In genomic region chrX:134641000-134641760, GRCm38 (mm10) we compare ENCODE assay signal across 16 mouse cellular contexts. TPM values are rescaled to one million over a fixed set of nuclear protein-coding genes. Genes with fewer than 3 reads are reported as not detected.
DNase-seq lines count a peak whose midpoint lies in the region; ATAC-seq and TF ChIP-seq lines count a peak whose summit lies in the region.
"Had no signal": no experiment of that assay in that cellular context is flagged by ENCODE, and none has a peak within 500 bp of the region (broad histone marks: within the 10 kb centered on the region; RNA-seq: fewer than 3 reads in every experiment).

No protein-coding gene starts in this region.

- TF ChIP-seq EP300 in liver, postnatal 0 days (IDR thresholded peaks at IDR 0.05; ENCODE audit: low read depth): 0 out of 2 replicates have a peak, but pooled peaks have one; percentile 32

- no peaks in the 10 kb centered on the region for H3K9me3 ChIP-seq in liver, postnatal 0 days (ENCODE audit: low read length)
- no peaks in the 10 kb centered on the region for H3K9me3 ChIP-seq in liver, embryonic 11.5 days (ENCODE audit: control insufficient read depth, low read length)
- no peaks in the 10 kb centered on the region for H3K9me3 ChIP-seq in forebrain, postnatal 0 days (ENCODE audit: low read length)
- no peaks in the 10 kb centered on the region for H3K9me3 ChIP-seq in midbrain, embryonic 14.5 days (ENCODE audit: control insufficient read depth, low read length)
- H3K9me3 ChIP-seq: forebrain, embryonic 15.5 days; heart, embryonic 10.5 days; liver, embryonic 13.5 days; midbrain, embryonic 10.5 days had no signal

- H3K27me3 ChIP-seq in liver, postnatal 0 days (ENCODE audit: insufficient read depth, low read length): no peaks in the 10 kb centered on the region
- no peaks in the 10 kb centered on the region for H3K27me3 ChIP-seq in liver, embryonic 11.5 days (replicated peaks; ENCODE audit: control insufficient read depth, insufficient read depth, low read length)
- no peaks in the 10 kb centered on the region for H3K27me3 ChIP-seq in forebrain, postnatal 0 days (ENCODE audit: insufficient read depth, low read length)
- no peaks in the 10 kb centered on the region for H3K27me3 ChIP-seq in midbrain, embryonic 14.5 days (ENCODE audit: control insufficient read depth, insufficient read depth, low read length)
- H3K27me3 ChIP-seq: forebrain, embryonic 15.5 days; liver, embryonic 13.5 days had no signal

- ATAC-seq in liver, postnatal 0 days: no peak
- no peak for ATAC-seq in liver, embryonic 11.5 days (replicated peaks; ENCODE audit: low FRiP score)
- peak; percentile 96 for ATAC-seq in activated CD4-positive, CD25-positive, alpha-beta regulatory T cell, adult 4 months
- no peak for ATAC-seq in forebrain, postnatal 0 days
- no peak for ATAC-seq in midbrain, embryonic 14.5 days (ENCODE audit: low FRiP score, low TSS enrichment)
- ATAC-seq: forebrain, embryonic 15.5 days; intestine, embryonic 16.5 days had no signal

- no peak overlapping the region for H3K9ac ChIP-seq in liver, postnatal 0 days (replicated peaks)
- H3K9ac ChIP-seq in liver, embryonic 11.5 days (ENCODE audit: low read depth, low read length): no peak overlapping the region
- no peak overlapping the region for H3K9ac ChIP-seq in forebrain, postnatal 0 days
- H3K9ac ChIP-seq in midbrain, embryonic 14.5 days (replicated peaks; ENCODE audit: low read length): no peak overlapping the region
- H3K9ac ChIP-seq: forebrain, embryonic 15.5 days; liver, embryonic 13.5 days had no signal

- no peak for TF ChIP-seq CTCF in liver, postnatal 0 days (IDR thresholded peaks at IDR 0.05; ENCODE audit: low read depth)
- no peak for TF ChIP-seq CTCF in forebrain, postnatal 0 days (IDR thresholded peaks at IDR 0.05; ENCODE audit: low read depth)

- no peak overlapping the region for H3K27ac ChIP-seq in liver, postnatal 0 days (ENCODE audit: low read depth)
- H3K27ac ChIP-seq in liver, embryonic 11.5 days (ENCODE audit: low read depth, low read length): no peak overlapping the region
- H3K27ac ChIP-seq in forebrain, postnatal 0 days (ENCODE audit: low read depth, low read length): no peak overlapping the region
- H3K27ac ChIP-seq in midbrain, embryonic 14.5 days (replicated peaks; ENCODE audit: low read depth, low read length): no peak overlapping the region
- H3K27ac ChIP-seq: forebrain, embryonic 15.5 days; heart, embryonic 10.5 days; liver, embryonic 13.5 days; midbrain, embryonic 10.5 days had no signal

- no peaks in the 10 kb centered on the region for H3K36me3 ChIP-seq in liver, postnatal 0 days (replicated peaks; ENCODE audit: insufficient read depth, low read length)
- H3K36me3 ChIP-seq in liver, embryonic 11.5 days (ENCODE audit: control insufficient read depth, insufficient read depth, low read length): no peaks in the 10 kb centered on the region
- H3K36me3 ChIP-seq in forebrain, postnatal 0 days (ENCODE audit: insufficient read depth): no peaks in the 10 kb centered on the region
- H3K36me3 ChIP-seq in midbrain, embryonic 14.5 days (ENCODE audit: control insufficient read depth, insufficient read depth, low read length): no peaks in the 10 kb centered on the region
- H3K36me3 ChIP-seq: forebrain, embryonic 15.5 days; heart, embryonic 10.5 days; liver, embryonic 13.5 days; midbrain, embryonic 10.5 days had no signal

- no peak overlapping the region for H3K4me3 ChIP-seq in liver, postnatal 0 days (ENCODE audit: low read depth, low read length)
- no peak overlapping the region for H3K4me3 ChIP-seq in liver, embryonic 11.5 days (ENCODE audit: low read depth, low read length)
- no peak overlapping the region for H3K4me3 ChIP-seq in forebrain, postnatal 0 days (ENCODE audit: low read depth, low read length)
- no peak overlapping the region for H3K4me3 ChIP-seq in midbrain, embryonic 14.5 days (replicated peaks; ENCODE audit: low read depth, low read length)
- H3K4me3 ChIP-seq: forebrain, embryonic 15.5 days; heart, embryonic 10.5 days; liver, embryonic 13.5 days; midbrain, embryonic 10.5 days; myocyte had no signal

- H3K4me1 ChIP-seq in liver, postnatal 0 days (ENCODE audit: insufficient read depth): no peaks in the 10 kb centered on the region
- H3K4me1 ChIP-seq in liver, embryonic 11.5 days (replicated peaks; ENCODE audit: control insufficient read depth, insufficient read depth, low read length): no peaks in the 10 kb centered on the region
- no peaks in the 10 kb centered on the region for H3K4me1 ChIP-seq in forebrain, postnatal 0 days (ENCODE audit: insufficient read depth)
- no peaks in the 10 kb centered on the region for H3K4me1 ChIP-seq in midbrain, embryonic 14.5 days (ENCODE audit: control insufficient read depth, insufficient read depth, low read length)
- H3K4me1 ChIP-seq: forebrain, embryonic 15.5 days; heart, embryonic 10.5 days; liver, embryonic 13.5 days; midbrain, embryonic 10.5 days had no signal

- H3K4me2 ChIP-seq in liver, postnatal 0 days (ENCODE audit: low read depth, low read length): no peak overlapping the region
- no peak overlapping the region for H3K4me2 ChIP-seq in liver, embryonic 11.5 days
- no peak overlapping the region for H3K4me2 ChIP-seq in forebrain, postnatal 0 days (ENCODE audit: low read depth)
- no peak overlapping the region for H3K4me2 ChIP-seq in midbrain, embryonic 14.5 days (ENCODE audit: low read length)
- H3K4me2 ChIP-seq: forebrain, embryonic 15.5 days; liver, embryonic 13.5 days had no signal

- no peak for DNase-seq in liver, postnatal 0 days
- DNase-seq in liver, embryonic 11.5 days (ENCODE audit: low spot score): no peak
- DNase-seq in kidney, postnatal 4 days: peak; percentile 11 to 22
- DNase-seq in forebrain, postnatal 0 days: no peak
- no peak for DNase-seq in midbrain, embryonic 14.5 days
- no peak for DNase-seq in spleen, adult 12 weeks (ENCODE audit: low spot score)
- DNase-seq: adrenal gland, postnatal 25 days; left cerebral cortex, postnatal 4 days; liver, embryonic 13.5 days; right cerebral cortex, postnatal 14 days had no signal

- WGBS in liver, postnatal 0 days (ENCODE audit: insufficient replicate concordance): 41% methylated on average over 10 of the region's 10 CpGs
- WGBS in liver, embryonic 11.5 days: 41% methylated on average over 10 of the region's 10 CpGs
- 63% methylated on average over 10 of the region's 10 CpGs for WGBS in forebrain, postnatal 0 days
- 75% methylated on average over 10 of the region's 10 CpGs for WGBS in midbrain, embryonic 14.5 days

RNA-seq across cellular contexts. Expression of gene Hnrnph2, which starts 40.2 kb away (rescaled TPM):
- 50.6 and 55.7 TPM in 2 replicates for polyA plus RNA-seq in liver, postnatal 0 days (2015; fragmentation: Nextera tagmentation; extraction: Ambion mirVana)
- 134 and 153 TPM in 2 replicates for polyA plus RNA-seq in liver, embryonic 11.5 days (2014; fragmentation: Nextera tagmentation; extraction: Ambion mirVana)
- polyA plus RNA-seq in activated CD4-positive, CD25-positive, alpha-beta regulatory T cell, adult 4 months (2017; shearing (Covaris generic)): 100 to 1,000 TPM in 1 of 2 experiments, 10 to 100 TPM in 1; 75.6 to 106 TPM
- total RNA-seq in forebrain, postnatal 0 days (2014; rRNA removed): 63.2 and 72.2 TPM in 2 replicates
- polyA plus RNA-seq in forebrain, postnatal 0 days (2015; fragmentation: Nextera tagmentation; extraction: Ambion mirVana): 131 and 134 TPM in 2 replicates
- 92.3 and 106 TPM in 2 replicates for polyA plus RNA-seq in midbrain, embryonic 14.5 days (2014; fragmentation: Nextera tagmentation; extraction: Ambion mirVana)

RNA-seq across cellular contexts. Expression of gene Gla, which starts 40.3 kb away (rescaled TPM):
- 2.8 and 3.2 TPM in 2 replicates for polyA plus RNA-seq in liver, postnatal 0 days (2015; fragmentation: Nextera tagmentation; extraction: Ambion mirVana)
- 8.4 and 8.9 TPM in 2 replicates for polyA plus RNA-seq in liver, embryonic 11.5 days (2014; fragmentation: Nextera tagmentation; extraction: Ambion mirVana)
- polyA plus RNA-seq in activated CD4-positive, CD25-positive, alpha-beta regulatory T cell, adult 4 months (2017; shearing (Covaris generic)): 1 to 10 TPM; 4.6 to 5.0 TPM
- total RNA-seq in forebrain, postnatal 0 days (2014; rRNA removed): 5.8 and 6.3 TPM in 2 replicates
- 3.8 and 4.3 TPM in 2 replicates for polyA plus RNA-seq in forebrain, postnatal 0 days (2015; fragmentation: Nextera tagmentation; extraction: Ambion mirVana)
- polyA plus RNA-seq in midbrain, embryonic 14.5 days (2014; fragmentation: Nextera tagmentation; extraction: Ambion mirVana): 1.6 and 1.9 TPM in 2 replicates

RNA-seq across cellular contexts. Expression of gene Armcx4, which starts 45.1 kb away (rescaled TPM):
- polyA plus RNA-seq in liver, postnatal 0 days (2015; fragmentation: Nextera tagmentation; extraction: Ambion mirVana): 0.46 and 0.61 TPM in 2 replicates
- polyA plus RNA-seq in liver, embryonic 11.5 days (2014; fragmentation: Nextera tagmentation; extraction: Ambion mirVana): 1.5 TPM in 2 replicates
- polyA plus RNA-seq in activated CD4-positive, CD25-positive, alpha-beta regulatory T cell, adult 4 months (2017; shearing (Covaris generic)): 1 to 10 TPM in 1 of 2 experiments, under 1 TPM in 1; 0.82 to 1.2 TPM
- total RNA-seq in forebrain, postnatal 0 days (2014; rRNA removed): 16.7 and 26.6 TPM in 2 replicates
- 4.4 and 5.9 TPM in 2 replicates for polyA plus RNA-seq in forebrain, postnatal 0 days (2015; fragmentation: Nextera tagmentation; extraction: Ambion mirVana)
- 7.1 TPM in 2 replicates for polyA plus RNA-seq in midbrain, embryonic 14.5 days (2014; fragmentation: Nextera tagmentation; extraction: Ambion mirVana)

RNA-seq across cellular contexts. Expression of gene Rpl36a, which starts 55.7 kb away (rescaled TPM):
- polyA plus RNA-seq in liver, postnatal 0 days (2015; fragmentation: Nextera tagmentation; extraction: Ambion mirVana): 306 and 323 TPM in 2 replicates
- 539 and 608 TPM in 2 replicates for polyA plus RNA-seq in liver, embryonic 11.5 days (2014; fragmentation: Nextera tagmentation; extraction: Ambion mirVana)
- 100 to 1,000 TPM; 650 to 747 TPM for polyA plus RNA-seq in activated CD4-positive, CD25-positive, alpha-beta regulatory T cell, adult 4 months (2017; shearing (Covaris generic))
- total RNA-seq in forebrain, postnatal 0 days (2014; rRNA removed): 467 and 887 TPM in 2 replicates
- 198 and 280 TPM in 2 replicates for polyA plus RNA-seq in forebrain, postnatal 0 days (2015; fragmentation: Nextera tagmentation; extraction: Ambion mirVana)
- 207 and 220 TPM in 2 replicates for polyA plus RNA-seq in midbrain, embryonic 14.5 days (2014; fragmentation: Nextera tagmentation; extraction: Ambion mirVana)

RNA-seq across cellular contexts. Expression of gene Btk, which starts 57.8 kb away (rescaled TPM):
- polyA plus RNA-seq in liver, postnatal 0 days (2015; fragmentation: Nextera tagmentation; extraction: Ambion mirVana): 10.9 and 11.9 TPM in 2 replicates
- 40.2 and 43.5 TPM in 2 replicates for polyA plus RNA-seq in liver, embryonic 11.5 days (2014; fragmentation: Nextera tagmentation; extraction: Ambion mirVana)
- 1 to 10 TPM in 1 of 2 experiments, under 1 TPM in 1; 0.65 to 2.3 TPM for polyA plus RNA-seq in activated CD4-positive, CD25-positive, alpha-beta regulatory T cell, adult 4 months (2017; shearing (Covaris generic))
- total RNA-seq in forebrain, postnatal 0 days (2014; rRNA removed): 0.31 and 1.2 TPM in 2 replicates
- 0.45 and 0.59 TPM in 2 replicates for polyA plus RNA-seq in forebrain, postnatal 0 days (2015; fragmentation: Nextera tagmentation; extraction: Ambion mirVana)
- 0.26 TPM in 1 of 2 replicates, not detected in the other for polyA plus RNA-seq in midbrain, embryonic 14.5 days (2014; fragmentation: Nextera tagmentation; extraction: Ambion mirVana)
- polyA plus RNA-seq: myocyte had no signal

Comparison
In these comparisons a context has a peak if more than half of its experiments do, and no peak if none do; other contexts are left out.
1. DNase-seq: peak in kidney, postnatal 4 days (2 of 2); none in liver, postnatal 0 days (single experiment), liver, embryonic 11.5 days (single experiment), forebrain, postnatal 0 days (single experiment), midbrain, embryonic 14.5 days (single experiment) and spleen, adult 12 weeks (single experiment).